Mouse (Mus musculus) thymus, adult 18-20 months (tissue): Measurements from ENCODE around the gene Mdga1.

Experiments
- DNase-seq, 2 experiments: peaks; one replicate each; pipeline ENCODE4 v3.0.0; 2022; ENCODE audit warnings: mixed read lengths in 2 of 2

The Mdga1 gene

GRCm38 (mm10) chr17:29918791-29919551, 50.9 kb downstream of the Mdga1 start:
- DNase-seq, result no peak

GRCm38 (mm10) chr17:29916968-29917367, 52.9 kb downstream of the Mdga1 start:
- DNase-seq, result no peak

GRCm38 (mm10) chr17:29915820-29916219, 54.1 kb downstream of the Mdga1 start:
- no peak for DNase-seq

DNA sequence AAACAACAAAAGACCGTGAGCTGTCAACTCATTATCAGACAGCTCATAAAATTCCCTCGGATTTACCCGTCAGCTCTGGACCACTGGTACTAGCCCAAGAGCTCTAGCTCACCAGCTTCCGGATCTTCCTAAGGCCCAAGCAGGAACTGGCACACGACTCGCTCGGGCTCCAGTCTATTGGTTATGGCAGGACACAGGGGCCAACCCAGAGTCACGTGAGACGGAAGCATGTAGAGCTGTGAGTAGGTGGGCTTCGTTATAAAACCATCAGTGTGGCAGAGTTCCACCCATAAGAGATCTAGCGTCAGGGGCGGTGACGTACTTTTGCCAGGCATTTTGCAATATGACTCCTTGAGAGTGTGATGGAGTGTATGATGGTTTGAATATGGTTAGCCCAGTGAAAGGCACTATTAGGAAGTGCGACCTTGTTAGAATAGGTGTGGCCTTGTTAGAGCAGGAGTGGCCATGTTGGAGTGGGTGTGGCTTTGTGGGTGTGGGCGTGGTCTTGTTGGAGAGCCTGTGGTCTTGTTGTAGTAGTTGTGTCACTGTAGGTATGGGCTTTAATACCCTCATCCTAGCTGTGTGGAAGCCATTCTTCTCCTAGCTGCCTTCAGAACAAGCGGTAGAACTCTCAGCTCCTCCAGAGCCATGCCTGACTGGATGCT, 56.5 kb downstream of the Mdga1 start:
- DNase-seq, result no peak

DNA sequence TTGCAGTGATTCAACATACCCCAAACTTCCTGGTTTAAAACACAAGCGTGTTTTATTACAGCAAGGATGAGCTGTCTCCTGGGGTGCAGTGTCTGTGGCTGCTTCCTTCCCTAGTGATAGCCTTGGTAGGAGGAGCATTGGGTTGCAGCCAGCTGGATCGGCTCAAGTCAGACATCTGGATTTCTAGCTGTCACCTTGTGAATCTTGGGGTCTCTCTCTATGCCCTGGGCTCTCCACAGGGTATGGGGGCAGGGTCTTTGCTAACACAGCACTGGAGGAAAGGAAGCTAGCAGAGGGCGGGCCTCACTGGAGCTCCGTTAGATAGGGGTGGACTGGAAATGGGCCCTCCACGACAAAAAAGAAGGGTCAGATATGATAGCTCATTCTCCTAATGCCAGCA, 57.2 kb downstream of the Mdga1 start:
- no peak for DNase-seq

- DNase-seq, result no peak
These were observed 60.9 kb downstream of the Mdga1 start for GRCm38 (mm10) chr17:29909031-29909430.

GRCm38 (mm10) chr17:29904694-29905093, 65.2 kb downstream of the Mdga1 start:
- no peak for DNase-seq

DNA sequence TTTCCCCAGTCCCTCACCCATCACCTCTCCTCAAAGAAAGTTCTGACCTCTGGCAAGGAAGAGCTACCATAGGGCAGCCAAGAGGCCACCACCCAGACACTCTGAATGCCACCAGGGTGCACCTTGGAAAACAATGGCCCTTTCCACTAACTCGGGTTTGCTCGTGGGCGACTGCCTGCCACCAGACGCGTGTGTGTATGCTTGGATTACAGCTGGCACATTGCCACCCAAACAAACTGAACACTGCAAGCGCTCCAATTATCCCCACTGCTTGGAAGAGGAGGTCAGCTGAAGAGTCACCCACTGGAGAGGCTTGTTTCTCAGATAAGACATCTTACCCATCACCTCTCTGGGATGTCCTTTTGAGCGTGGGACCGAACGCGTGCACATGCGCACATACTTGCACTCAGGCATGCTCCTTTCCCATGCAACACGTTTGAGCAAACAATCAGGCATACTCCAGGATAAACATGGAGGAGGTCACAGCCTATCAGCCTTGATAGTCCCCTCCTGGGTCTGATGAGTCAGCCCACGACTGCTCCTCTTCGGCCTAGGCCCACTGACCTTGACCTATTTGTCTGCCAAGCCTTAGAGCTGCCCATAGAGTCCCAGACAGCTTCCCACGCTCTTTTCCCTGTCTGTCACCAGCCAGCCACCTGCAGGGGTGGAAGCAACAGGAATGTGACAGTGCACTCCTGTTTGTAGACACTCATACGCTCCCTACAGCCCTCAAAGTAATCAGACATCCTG, 67.3 kb downstream of the Mdga1 start:
- DNase-seq, result no peak

- DNase-seq, result no peak
These were observed 69.6 kb downstream of the Mdga1 start for GRCm38 (mm10) chr17:29900289-29900688.

GRCm38 (mm10) chr17:29896181-29897054, 73.5 kb downstream of the Mdga1 start:
- DNase-seq, result no peak

DNA sequence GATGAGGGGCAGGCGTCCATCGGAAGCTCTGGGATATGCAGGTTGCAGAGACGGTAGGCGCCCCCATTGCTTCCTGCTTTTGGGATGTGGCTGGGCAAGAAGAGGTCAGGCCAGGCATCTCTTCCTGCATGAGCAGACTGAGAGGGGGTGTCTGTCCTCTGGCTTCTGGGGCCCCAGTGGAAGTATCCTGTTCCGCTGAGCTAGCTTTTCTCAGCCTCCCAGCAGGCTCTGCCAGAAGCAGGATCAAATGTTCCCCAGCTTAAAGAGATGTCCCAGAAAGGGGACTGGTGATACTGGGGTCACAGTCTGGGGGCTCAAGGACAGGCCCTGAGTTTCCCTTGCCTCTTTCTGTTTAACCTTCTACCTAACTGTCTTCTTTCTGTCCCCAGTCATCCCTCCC, 74.3 kb downstream of the Mdga1 start:
- no peak for DNase-seq

DNA sequence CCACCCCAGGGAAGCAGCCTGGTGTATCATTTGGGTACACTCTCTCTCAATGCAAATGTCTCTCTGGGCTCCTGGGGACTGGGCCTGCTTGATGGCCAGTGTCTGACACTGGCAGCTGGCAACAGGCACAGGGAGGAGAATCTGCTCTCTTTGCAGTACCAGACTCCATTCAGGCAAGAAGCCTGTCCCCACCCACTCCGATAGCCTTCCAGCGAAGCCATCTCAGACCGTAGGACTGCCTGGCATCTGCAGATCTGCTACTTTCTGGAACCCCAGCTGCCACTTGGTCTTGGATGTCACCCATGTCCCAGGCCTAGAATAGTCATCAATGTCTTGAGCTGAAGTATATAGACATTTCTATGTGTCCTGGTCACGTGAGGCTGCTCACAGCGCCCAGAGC, 74.9 kb downstream of the Mdga1 start:
- DNase-seq, result no peak

DNA sequence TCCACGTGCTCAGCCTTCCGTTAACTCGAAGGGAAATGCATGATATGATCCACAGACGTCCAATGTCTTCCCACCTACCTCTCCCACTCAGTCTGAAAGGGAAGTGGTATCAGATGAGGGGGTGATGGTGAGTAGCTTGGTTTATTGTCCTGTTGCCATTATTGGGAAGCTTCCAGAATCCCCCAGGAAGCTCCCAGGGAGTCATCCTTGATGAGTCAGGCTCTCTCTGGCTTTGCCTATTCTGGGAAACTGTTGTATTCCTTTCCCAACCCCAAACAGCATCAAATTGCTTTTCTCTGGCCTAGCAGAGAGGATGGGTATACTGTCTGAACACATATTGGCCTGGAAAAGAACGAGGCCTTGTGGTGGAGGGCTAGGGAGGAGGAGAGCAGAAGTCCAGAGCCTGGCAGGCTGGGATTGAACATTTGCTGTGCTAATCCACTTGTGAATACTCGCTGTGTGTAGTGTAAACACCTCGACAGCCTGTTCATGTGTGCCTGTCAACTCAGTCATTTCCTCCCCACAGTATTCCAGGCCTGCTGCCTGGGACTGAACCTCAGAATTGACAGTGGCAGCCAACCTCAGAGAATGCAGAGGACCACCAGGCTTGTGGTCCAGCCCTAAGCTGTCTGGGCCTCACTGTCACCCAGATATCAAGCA, 79.3 kb downstream of the Mdga1 start:
- DNase-seq, result no peak

DNA sequence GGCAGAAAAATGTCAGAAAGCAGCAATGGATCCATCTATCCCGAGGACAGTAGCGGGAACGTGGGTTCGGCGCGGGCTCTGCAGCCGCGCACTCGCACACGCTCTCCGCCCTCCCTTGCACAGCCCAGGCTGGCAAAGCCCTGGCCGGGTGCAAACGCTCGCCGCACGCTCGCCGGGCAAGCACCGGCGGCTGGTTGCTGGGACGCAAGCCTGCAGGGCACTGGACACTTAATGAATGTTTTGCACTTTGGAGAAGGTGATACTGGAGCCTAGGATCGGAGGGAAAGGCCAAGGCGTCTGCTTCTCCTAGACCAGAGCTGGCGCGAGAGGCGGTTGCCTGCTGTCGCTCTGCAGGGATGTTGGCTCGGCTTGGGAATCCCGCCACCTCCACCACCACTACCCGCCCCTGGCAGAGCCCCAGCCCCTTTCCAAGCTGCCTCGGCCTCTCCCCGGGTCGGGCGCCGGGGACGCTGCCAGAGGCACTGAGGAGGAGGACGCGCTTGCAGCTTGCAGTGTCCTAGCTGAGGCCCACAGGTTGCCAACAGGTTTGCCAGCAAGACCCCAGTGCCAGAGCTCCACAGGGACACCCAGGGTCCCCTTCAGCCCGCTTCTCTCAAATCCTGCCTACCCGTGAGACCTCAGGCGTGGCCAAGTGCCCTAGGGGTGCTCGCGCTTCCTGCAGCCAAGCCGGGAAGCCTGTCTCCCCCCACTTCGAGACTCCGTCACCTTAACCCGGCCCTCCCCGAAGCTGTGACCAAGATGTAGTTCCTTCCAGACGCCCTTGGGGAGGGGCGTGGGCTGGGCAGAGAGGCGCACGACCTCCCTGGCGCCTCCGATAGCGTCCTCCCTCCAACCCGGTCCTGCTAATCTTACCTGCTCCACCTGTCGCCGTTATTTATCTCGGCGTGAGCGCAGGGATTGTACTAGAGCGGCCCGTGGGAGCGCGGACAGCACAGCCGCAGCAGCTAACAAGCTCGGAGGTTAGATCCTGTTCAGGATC, 80.6 kb downstream of the Mdga1 start:
- DNase-seq, result no peak

- DNase-seq, result no peak
These were observed 81.7 kb downstream of the Mdga1 start for GRCm38 (mm10) chr17:29887881-29888826.

DNA sequence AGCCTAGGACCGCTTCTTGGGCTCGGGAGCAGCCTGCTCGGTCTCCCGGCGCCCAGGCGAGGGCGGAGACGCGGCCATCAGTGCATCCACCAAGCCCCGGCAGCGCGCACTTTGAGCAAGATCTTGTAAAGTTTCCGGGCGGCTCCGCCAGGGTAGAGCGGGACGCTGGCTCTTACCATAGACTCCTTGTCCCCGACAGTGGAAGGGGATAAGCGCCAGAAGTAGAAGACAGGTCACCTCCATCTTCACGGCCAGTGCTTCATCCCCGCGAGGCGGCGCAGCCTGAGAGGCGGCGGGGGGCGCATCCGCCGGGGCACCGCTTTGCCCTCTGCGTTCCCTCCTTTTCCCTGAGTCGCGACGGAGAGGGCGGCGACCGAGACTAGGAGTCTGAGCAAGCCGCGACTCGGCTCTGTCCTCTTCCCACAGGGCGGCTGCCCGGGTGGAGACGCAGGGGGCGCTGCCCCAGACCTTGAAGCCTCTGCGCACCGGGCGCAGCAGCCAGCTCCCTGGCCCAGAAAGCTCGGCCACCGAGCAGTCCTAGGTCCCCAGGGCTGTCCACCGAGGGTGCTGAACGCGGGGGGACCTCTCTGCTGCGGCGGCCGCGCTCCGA, 82.5 kb downstream of the Mdga1 start:
- DNase-seq, result no peak

GRCm38 (mm10) chr17:29886655-29887251, 83.1 kb downstream of the Mdga1 start:
- no peak for DNase-seq

GRCm38 (mm10) chr17:29886061-29886460, 83.8 kb downstream of the Mdga1 start:
- DNase-seq, result no peak

- DNase-seq, result no peak
These were observed 85.3 kb downstream of the Mdga1 start for GRCm38 (mm10) chr17:29884596-29884995.
